Mouse (Mus musculus) testis, postnatal 10 days (tissue): Measurements from ENCODE around the gene Ralb.

Experiments
- DNase-seq: peaks from one replicate; pipeline ENCODE4 v3.0.0; 2021; ENCODE audit warnings: low spot score

Ralb gene

GRCm38 (mm10) chr1:119523826-119524225, 19.2 kb upstream of the Ralb start:
- DNase-seq: no peak

DNA sequence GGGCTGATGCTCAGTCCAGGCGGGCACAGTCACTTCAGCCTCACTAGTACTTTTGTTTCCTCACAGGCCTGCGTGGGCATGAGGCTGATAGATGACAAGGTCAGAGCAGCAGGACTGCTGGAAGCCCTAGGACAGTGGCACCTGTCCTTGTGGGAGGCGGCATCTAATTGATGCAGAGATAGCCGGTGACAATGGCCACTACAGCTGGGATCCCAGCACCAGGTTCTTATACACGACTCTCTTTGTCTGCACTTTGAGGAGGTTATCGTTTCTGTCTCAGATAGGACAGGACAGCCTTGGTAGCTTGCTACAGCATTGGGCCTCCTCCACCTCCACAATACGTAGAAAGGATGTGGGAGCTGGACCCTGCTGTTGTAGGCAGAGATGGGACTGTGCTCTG, 18.8 kb upstream of the Ralb start:
- DNase-seq: no peak

- no peak for DNase-seq
Measured at GRCm38 (mm10) chr1:119522726-119523125, 18.1 kb upstream of the Ralb start.

DNA sequence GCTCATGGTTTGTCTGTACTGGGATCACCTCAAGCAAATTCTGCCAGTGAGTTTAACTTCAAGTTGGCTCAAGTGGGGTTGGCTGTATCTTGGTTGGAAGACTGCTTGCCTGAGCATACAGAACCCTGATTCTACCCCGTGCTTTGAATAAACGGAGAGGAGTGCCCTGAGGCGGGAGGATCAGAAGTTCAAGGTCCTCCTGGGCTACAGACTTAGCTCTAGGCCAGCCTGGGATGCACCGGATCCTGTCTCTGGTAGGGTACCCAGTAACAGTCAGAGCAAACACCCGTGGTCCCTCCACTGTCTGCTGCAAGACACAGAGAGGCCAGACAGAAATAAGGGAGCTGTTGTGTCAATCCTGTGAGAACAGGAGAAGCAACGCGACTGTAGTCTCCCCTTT, 17.1 kb upstream of the Ralb start:
- no peak for DNase-seq

DNA sequence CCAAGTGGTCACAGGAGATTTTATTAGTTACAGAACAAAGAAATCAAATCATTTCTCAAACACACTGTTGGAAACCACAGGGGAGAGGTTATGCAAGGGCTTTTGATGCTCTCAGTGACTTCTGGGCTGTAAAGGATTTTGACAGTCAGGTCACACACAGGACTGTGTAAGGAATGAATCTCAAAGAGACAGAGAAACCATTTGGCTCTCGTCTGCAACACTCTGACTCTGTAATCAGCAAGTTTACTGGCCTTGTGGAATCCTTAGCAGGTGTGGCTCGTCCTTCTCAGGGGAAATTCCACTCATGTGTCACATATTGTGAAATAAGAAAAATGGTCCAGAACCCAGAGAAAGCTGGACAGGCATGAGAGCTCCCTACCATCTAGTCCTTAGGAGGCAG, 16.4 kb upstream of the Ralb start:
- no peak for DNase-seq

- DNase-seq: no peak
Measured at GRCm38 (mm10) chr1:119519286-119519685, 14.7 kb upstream of the Ralb start.

GRCm38 (mm10) chr1:119518786-119519185, 14.2 kb upstream of the Ralb start:
- no peak for DNase-seq

DNA sequence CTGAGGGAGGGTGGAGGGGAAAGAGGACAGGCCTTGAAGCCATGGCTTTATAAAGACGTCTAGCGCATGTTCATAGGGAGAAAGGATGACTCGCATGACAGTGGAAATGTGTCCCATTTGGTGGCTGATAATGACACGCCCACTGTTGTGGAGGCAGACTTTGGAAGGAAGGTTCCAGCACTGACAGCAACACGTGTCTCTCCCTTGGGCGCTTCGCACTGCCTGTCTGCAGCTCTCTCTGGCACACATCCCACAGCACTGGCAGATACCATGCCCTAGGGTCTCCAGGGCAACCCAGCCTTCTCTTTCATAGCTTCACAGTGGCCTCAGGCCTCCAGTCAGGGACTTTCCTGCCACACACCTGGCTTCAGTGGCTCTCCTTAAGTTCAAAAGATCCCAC, 13.5 kb upstream of the Ralb start:
- DNase-seq: no peak

- DNase-seq: no peak
Measured at GRCm38 (mm10) chr1:119510857-119511256, 6.3 kb upstream of the Ralb start.

- DNase-seq: no peak
Measured at GRCm38 (mm10) chr1:119510409-119510808, 5.8 kb upstream of the Ralb start.

- DNase-seq: no peak
Measured at GRCm38 (mm10) chr1:119509474-119509873, 4.9 kb upstream of the Ralb start.

DNA sequence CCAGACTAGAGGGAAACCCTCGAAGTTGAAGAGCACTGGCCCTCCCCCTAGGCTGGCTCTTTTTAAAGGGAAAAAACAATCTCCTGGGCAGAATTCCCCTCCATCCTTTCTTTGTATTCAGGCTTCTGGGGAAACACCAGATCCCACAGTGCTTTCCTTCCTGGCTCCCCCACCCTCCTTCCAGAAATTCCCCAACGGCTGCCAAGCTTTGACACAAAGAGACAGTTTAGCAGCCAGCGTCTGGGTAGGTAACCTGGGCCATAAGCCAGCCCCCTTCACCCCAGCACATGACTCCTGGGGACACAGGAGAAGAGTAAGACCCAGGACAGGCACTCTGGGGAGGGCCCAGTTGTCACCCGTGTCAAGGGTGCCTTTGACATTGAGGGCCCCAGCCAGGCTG, 4.0 kb upstream of the Ralb start:
- no peak for DNase-seq

DNA sequence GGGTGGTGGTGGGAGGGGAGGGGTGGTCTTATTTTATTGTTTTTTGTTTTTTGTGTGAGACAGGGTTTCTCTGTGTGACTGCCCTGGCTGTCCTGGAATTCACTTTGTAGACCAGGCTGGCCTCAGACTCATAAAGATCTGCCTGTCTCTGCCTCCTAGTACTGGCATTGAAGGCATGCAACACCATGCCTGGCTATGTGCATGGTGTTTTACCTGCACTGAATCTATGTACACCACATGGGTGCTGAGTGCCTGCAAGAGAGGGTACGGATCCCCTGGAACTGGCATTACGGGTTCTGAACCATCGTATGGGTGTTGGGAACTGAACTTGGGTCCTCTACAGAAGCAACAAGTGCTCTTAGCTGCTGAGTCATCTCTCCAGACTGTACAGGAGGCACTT, 1.4 kb upstream of the Ralb start:
- DNase-seq: no peak

GRCm38 (mm10) chr1:119503808-119504207, 786 bp downstream of the Ralb start:
- DNase-seq: no peak

GRCm38 (mm10) chr1:119503181-119503580, 1.4 kb downstream of the Ralb start:
- no peak for DNase-seq

- no peak for DNase-seq
Measured at GRCm38 (mm10) chr1:119502729-119503128, 1.9 kb downstream of the Ralb start.

DNA sequence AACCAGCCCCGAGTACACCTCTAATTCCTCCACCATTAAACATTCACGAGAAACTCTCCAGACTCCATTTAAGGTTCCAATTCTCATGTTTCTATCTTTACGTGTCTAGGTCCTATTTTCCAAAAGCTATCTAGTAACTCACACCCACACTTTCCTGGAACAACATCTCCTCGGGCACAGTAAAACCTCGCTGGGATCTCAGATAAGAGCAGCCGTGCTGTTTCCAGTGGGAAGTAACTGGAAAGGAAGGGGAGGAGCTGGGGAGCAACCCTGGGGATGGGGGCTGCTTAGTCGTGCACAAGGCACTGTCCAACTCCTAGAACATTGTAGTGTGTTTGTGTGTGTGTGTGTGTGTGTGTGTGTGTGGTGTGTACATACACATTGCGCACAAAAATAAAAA, 2.7 kb downstream of the Ralb start:
- no peak for DNase-seq

- no peak for DNase-seq
Measured at GRCm38 (mm10) chr1:119499456-119499855, 5.1 kb downstream of the Ralb start.

DNA sequence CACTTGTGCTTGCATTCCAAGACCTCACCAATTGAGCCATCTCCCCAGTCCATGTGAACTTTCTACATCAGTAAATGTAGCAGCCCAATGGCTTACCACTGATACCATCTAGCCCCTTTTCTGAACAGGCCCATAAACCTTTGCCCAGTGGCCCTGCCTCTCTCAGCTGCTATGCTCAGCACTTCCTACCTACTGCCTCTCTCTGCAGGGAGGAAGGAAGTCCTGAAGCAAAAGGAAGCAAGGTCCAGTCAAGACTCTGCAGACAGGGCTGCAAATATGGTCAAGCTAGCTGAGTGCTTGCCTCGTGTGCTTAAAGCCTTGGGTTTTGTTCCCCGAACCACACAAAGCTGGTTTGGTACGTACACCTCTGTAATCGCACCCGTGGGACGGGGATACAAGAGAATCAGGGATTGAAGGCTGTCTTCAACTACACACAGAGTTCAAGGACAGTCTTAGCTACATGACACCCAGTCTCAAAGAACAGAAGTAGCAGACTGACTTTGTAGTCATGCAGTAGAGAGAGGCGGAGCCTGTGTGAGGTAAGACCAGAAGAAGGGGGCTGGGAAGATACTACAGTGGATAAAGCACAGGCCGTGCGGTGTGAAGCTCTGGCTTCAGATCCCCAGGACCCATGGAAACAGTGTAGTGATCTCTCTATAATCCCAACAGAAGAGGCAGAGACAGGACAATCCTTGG, 5.9 kb downstream of the Ralb start:
- no peak for DNase-seq

- no peak for DNase-seq
Measured at GRCm38 (mm10) chr1:119497346-119498004, 7.1 kb downstream of the Ralb start.

- DNase-seq: no peak
Measured at GRCm38 (mm10) chr1:119495396-119495775, 9.2 kb downstream of the Ralb start.

- no peak for DNase-seq
Measured at GRCm38 (mm10) chr1:119494712-119495395, 9.7 kb downstream of the Ralb start.

DNA sequence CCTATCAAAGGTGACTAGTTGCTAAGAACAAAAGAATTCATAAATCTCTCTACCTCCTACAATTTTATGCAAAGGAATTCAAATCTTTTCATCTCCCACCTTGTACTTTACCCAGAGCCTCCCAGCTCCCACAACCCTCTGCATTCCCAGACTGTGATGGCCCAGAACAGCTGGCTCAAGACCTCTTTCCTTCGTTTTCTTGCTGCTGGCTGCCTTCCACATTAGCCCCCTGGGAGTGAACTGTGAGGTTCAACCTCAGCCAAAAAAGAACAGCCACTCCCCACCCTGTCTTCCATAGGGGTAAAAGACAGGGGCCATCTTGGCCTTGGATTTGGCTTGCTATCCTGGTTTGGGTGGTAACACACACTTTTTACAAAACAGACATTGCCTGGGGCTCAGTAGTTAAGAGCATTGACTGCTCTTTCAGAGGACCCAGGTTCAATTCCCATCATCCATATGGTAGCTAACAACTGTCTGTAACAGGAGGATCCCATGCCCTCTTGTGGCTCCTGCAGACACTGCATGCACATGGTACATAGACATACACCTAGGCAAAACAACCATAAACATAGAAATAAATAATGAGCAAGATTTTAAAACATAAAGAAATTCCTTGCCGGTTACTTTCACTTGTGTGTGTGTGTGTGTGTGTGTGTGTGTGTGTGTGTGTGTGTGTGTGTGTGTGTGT, 10.4 kb downstream of the Ralb start:
- DNase-seq: peak; percentile 77
